8 mouse cellular contexts compared by ENCODE assay signal in genomic region chr5:93093638-93094527, GRCm38 (mm10). TPM values are rescaled to one million over a fixed set of nuclear protein-coding genes. Genes with fewer than 3 reads are reported as not detected.
DNase-seq lines count a peak whose midpoint lies in the region; ATAC-seq and TF ChIP-seq lines count a peak whose summit lies in the region.

No protein-coding gene starts in this region.

- no peaks in the 10 kb centered on the region for H3K27me3 ChIP-seq in intestine, postnatal 0 days (replicated peaks; ENCODE audit: control insufficient read depth, insufficient read depth, low read length)
- no peaks in the 10 kb centered on the region for H3K27me3 ChIP-seq in liver, embryonic 14.5 days (ENCODE audit: control insufficient read depth, insufficient read depth, low read length)

- WGBS in intestine, postnatal 0 days = under 1% methylated on average over 50 of the region's 50 CpGs
- WGBS in liver, embryonic 14.5 days (ENCODE audit: insufficient replicate concordance) = under 1% methylated on average over 50 of the region's 50 CpGs

- intact Hi-C loops in gastrocnemius, postnatal 36 days (cut with DNase I) = loop anchor here (5.0 kb wide), 2 partner anchors 38 to 173 kb away; partner anchors contain the start of gene Ccng2

- DNase-seq in ovary, postnatal 36 days (ENCODE audit: low spot score) = peak; percentile 44
- no peak for DNase-seq in ovary, adult 18-20 months (ENCODE audit: low spot score)
- DNase-seq in cerebellum, adult 9-10 months = peak; percentile 44
- peak; percentile 15 to 45 for DNase-seq in gastrocnemius, postnatal 36 days
- DNase-seq in liver, embryonic 14.5 days (ENCODE audit: low read depth in 3 of 3, low spot score in 3 of 3) = no peak
- DNase-seq in natural killer cell, adult 2 months (ENCODE audit: low spot score in 2 of 2) = peak; percentile 43 to 52
- DNase-seq in thymus, adult 18-20 months = peak; percentile 38 to 50

- TF ChIP-seq EP300 in liver, embryonic 14.5 days (IDR thresholded peaks at IDR 0.05; ENCODE audit: low read depth) = no peak

- peak overlapping the region; percentile 92 for H3K4me3 ChIP-seq in intestine, postnatal 0 days (ENCODE audit: low read depth, low read length)
- peak overlapping the region; percentile 69 to 86 for H3K4me3 ChIP-seq in liver, embryonic 14.5 days (ENCODE audit: insufficient read depth in 1 of 2, low read depth in 2 of 2, low read length in 2 of 2)

- peak; percentile 18; the same call in 1 of the 2 replicates for ATAC-seq in intestine, postnatal 0 days
- ATAC-seq in liver, embryonic 14.5 days (ENCODE audit: insufficient read depth) = peak; percentile 40

- no peaks in the 10 kb centered on the region for H3K9me3 ChIP-seq in intestine, postnatal 0 days (ENCODE audit: control insufficient read depth)
- no peaks in the 10 kb centered on the region for H3K9me3 ChIP-seq in liver, embryonic 14.5 days (ENCODE audit: control insufficient read depth, low read length)

- no peaks in the 10 kb centered on the region for H3K4me1 ChIP-seq in intestine, postnatal 0 days (replicated peaks; ENCODE audit: control insufficient read depth, insufficient read depth, low read length)
- peaks cover 4 to 15% of the 10 kb centered on the region in 2 experiments for H3K4me1 ChIP-seq in liver, embryonic 14.5 days (replicated peaks; ENCODE audit: control insufficient read depth in 2 of 2, insufficient read depth in 2 of 2, low read length in 1 of 2)

- no peak for TF ChIP-seq CTCF in intestine, postnatal 0 days (IDR thresholded peaks at IDR 0.05; ENCODE audit: low read depth)
- TF ChIP-seq CTCF in liver, embryonic 14.5 days (IDR thresholded peaks at IDR 0.05; ENCODE audit: low read depth) = no peak

- H3K9ac ChIP-seq in intestine, postnatal 0 days (ENCODE audit: low read depth, low read length) = peak overlapping the region; percentile 83
- peak overlapping the region; percentile 70 for H3K9ac ChIP-seq in liver, embryonic 14.5 days (replicated peaks)

- no peaks in the 10 kb centered on the region for H3K36me3 ChIP-seq in intestine, postnatal 0 days (ENCODE audit: control insufficient read depth, insufficient read depth)
- no peaks in the 10 kb centered on the region for H3K36me3 ChIP-seq in liver, embryonic 14.5 days (replicated peaks; ENCODE audit: control insufficient read depth, insufficient read depth, low read depth)

- peak overlapping the region; percentile 93 for H3K4me2 ChIP-seq in intestine, postnatal 0 days (replicated peaks; ENCODE audit: low read depth)
- H3K4me2 ChIP-seq in liver, embryonic 14.5 days (ENCODE audit: low read depth) = peak overlapping the region; percentile 82

- peak overlapping the region; percentile 81 for H3K27ac ChIP-seq in intestine, postnatal 0 days (ENCODE audit: low read depth, low read length)
- no peak overlapping the region for H3K27ac ChIP-seq in liver, embryonic 14.5 days

RNA-seq across cellular contexts. Expression of gene Sept11, which starts 0.6 kb away (rescaled TPM):
- 10 to 100 TPM; 69.1 to 85.0 TPM for total RNA-seq in gastrocnemius, postnatal 36 days (2021)
- polyA plus RNA-seq in intestine, postnatal 0 days (2015; fragmentation: Nextera tagmentation; extraction: Ambion mirVana) = 39.2 and 40.9 TPM in 2 replicates
- 11.1 and 13.8 TPM in 2 replicates for polyA plus RNA-seq in liver, embryonic 14.5 days (2012; rRNA removed)
- 18.6 and 21.4 TPM in 2 replicates for polyA plus RNA-seq in liver, embryonic 14.5 days (2014; fragmentation: Nextera tagmentation; extraction: Ambion mirVana)

RNA-seq across cellular contexts. Expression of gene Sowahb, which starts 49.1 kb away (rescaled TPM):
- not detected for total RNA-seq in gastrocnemius, postnatal 36 days (2021)
- 16.1 and 18.0 TPM in 2 replicates for polyA plus RNA-seq in intestine, postnatal 0 days (2015; fragmentation: Nextera tagmentation; extraction: Ambion mirVana)
- 0.50 and 0.64 TPM in 2 replicates for polyA plus RNA-seq in liver, embryonic 14.5 days (2012; rRNA removed)
- polyA plus RNA-seq in liver, embryonic 14.5 days (2014; fragmentation: Nextera tagmentation; extraction: Ambion mirVana) = 0.83 and 0.85 TPM in 2 replicates

Comparison
In these comparisons a context has a peak if more than half of its experiments do, and no peak if none do; other contexts are left out.
1. DNase-seq: peak in ovary, postnatal 36 days (single experiment), cerebellum, adult 9-10 months (single experiment), gastrocnemius, postnatal 36 days (2 of 2), natural killer cell, adult 2 months (2 of 2) and thymus, adult 18-20 months (2 of 2); none in ovary, adult 18-20 months (single experiment) and liver, embryonic 14.5 days (0 of 3).